Mouse (Mus musculus) bone marrow macrophage, adult 2 months (primary cell): Measurements from ENCODE around the gene Zcchc2.

Experiments
- CTCF ChIP-seq: IDR thresholded peaks from 2 replicates; pipeline ENCODE4 v1.5.1; 2012; ENCODE audit warnings: low read depth, mild to moderate bottlenecking, low read length, moderate library complexity
- POLR2A ChIP-seq: IDR thresholded peaks from 2 replicates; pipeline ENCODE4 v1.6.1; 2012; ENCODE audit warnings: mild to moderate bottlenecking, low read depth, low read length, borderline replicate concordance

- TF ChIP-seq CTCF (no peak), POLR2A (no peak)
These were observed 25.0 kb upstream of the Zcchc2 start for GRCm38 (mm10) chr1:105965189-105965588.
